Mouse (Mus musculus) kidney, adult 2 months (tissue): Measurements from ENCODE around the gene Snd1. TPM values are rescaled to one million over a fixed set of nuclear protein-coding genes. Genes with fewer than 3 reads are reported as not detected.

Experiments used
- DNase-seq: peaks from one replicate; pipeline ENCODE4 v3.0.0; 2021
- H3K27ac ChIP-seq: fragments of 200-500 bp; 2 replicates; pipeline ENCODE4 v1.5.1; 2012; ENCODE audit warnings: low read depth, low read length, control low read depth, inconsistent platforms; ENCODE audit not compliant: insufficient read depth
- H3K27me3 ChIP-seq: fragments of 200-500 bp; replicated peaks from 2 replicates; pipeline ENCODE4 v1.6.1; 2012; ENCODE audit warnings: mild to moderate bottlenecking, moderate library complexity, low read length, inconsistent platforms; ENCODE audit not compliant: control insufficient read depth, insufficient read depth
- H3K36me3 ChIP-seq: fragments of 200-500 bp; 2 replicates; pipeline ENCODE4 v1.6.1; 2012; ENCODE audit warnings: mild to moderate bottlenecking, moderate library complexity, low read length, inconsistent platforms; ENCODE audit not compliant: control insufficient read depth, insufficient read depth
- H3K4me1 ChIP-seq: fragments of 200-500 bp; 2 replicates; pipeline ENCODE4 v1.6.1; 2011; ENCODE audit warnings: low read length; ENCODE audit not compliant: control insufficient read depth, insufficient read depth
- H3K4me3 ChIP-seq: fragments of 200-500 bp; 2 replicates; pipeline ENCODE4 v1.5.1; 2011; ENCODE audit warnings: mild to moderate bottlenecking, low read depth, low read length, control low read depth; ENCODE audit not compliant: insufficient read depth
- CTCF ChIP-seq: fragments of 200-500 bp; conservative IDR thresholded peaks from 2 replicates; pipeline ENCODE4 v1.5.1; 2011; ENCODE audit warnings: low read depth, mild to moderate bottlenecking, control low read depth, low read length, moderate library complexity, mixed read lengths; ENCODE audit not compliant: insufficient read depth, insufficient read length
- POLR2A ChIP-seq: fragments of 200-500 bp; IDR thresholded peaks from one replicate; pipeline ENCODE4 v1.6.1; 2011; ENCODE audit warnings: low read depth, low read length, control low read depth
- WGBS: fragments of 180-500 bp; shearing (Covaris S2); methylation state at CpG from one replicate; pipeline ENCODE4 v1.1.7; 2018; 5-methylcytosine and 5-hydroxymethylcytosine counted together
- polyA plus RNA-seq: library from polyadenylated mRNA; depleted of rRNA; stranded (reverse); fragments of >200 nt; gene quantifications from 2 replicates; pipeline ENCODE4 v1.2.3, GENCODE M21; 2012

Gene Snd1
- polyA plus RNA-seq, 1 experiment = 41.0 TPM

DNA sequence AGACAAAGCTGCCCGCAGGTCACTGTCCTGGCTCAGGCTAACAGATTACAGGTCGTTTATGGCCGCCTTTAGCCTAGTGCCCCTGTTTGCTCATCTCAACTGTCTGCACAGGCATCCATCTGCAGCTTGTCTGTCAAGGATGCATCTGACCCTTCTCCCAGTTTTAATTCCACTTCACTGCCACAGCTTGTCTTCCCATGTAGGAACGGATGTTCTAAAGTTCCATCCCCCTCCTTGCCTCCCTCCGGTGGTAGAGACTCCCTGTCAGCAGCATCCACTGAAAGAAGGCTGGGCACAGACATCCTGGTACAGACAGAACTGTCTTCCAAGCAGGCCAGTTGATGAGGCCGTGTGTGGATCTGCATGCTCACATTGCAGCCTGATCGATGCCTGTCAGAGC lies 377.4 kb downstream of the Snd1 start:
- WGBS = 76% methylated on average over 7 of the region's 7 CpGs
- Histone ChIP-seq H3K4me1 (no peaks in the 10 kb centered on the region), H3K4me3 (no peak overlapping the region), H3K27ac (no peak overlapping the region), H3K27me3 (no peaks in the 10 kb centered on the region), H3K36me3 (no peaks in the 10 kb centered on the region)
- no peak for DNase-seq
- TF ChIP-seq CTCF (no peak), POLR2A (no peak)

DNA sequence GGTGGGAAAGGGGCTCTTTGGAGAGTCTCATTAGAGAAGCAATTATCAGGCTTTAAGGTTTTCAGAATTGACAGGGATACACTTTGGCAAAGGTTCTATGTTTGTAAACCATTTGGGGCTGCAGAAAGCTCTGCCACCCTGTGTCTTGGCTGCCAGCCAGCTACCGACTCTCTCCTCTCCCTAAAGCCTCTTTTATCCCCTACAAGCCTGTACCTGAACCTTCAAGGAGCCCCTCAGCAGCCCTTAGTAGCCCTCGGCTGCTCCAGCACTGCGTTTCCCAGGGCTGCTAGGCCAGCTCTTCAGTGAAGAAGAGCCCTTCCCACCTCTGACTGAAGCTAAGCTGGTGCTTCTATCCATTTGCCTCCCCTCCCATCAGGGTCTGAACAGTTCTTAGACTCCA lies 378.2 kb downstream of the Snd1 start:
- Histone ChIP-seq H3K4me1 (no peaks in the 10 kb centered on the region), H3K36me3 (no peaks in the 10 kb centered on the region), H3K27ac (no peak overlapping the region), H3K27me3 (no peaks in the 10 kb centered on the region), H3K4me3 (no peak overlapping the region)
- 70% methylated on average over 3 of the region's 3 CpGs for WGBS
- TF ChIP-seq POLR2A (no peak), CTCF (no peak)
- no peak for DNase-seq

DNA sequence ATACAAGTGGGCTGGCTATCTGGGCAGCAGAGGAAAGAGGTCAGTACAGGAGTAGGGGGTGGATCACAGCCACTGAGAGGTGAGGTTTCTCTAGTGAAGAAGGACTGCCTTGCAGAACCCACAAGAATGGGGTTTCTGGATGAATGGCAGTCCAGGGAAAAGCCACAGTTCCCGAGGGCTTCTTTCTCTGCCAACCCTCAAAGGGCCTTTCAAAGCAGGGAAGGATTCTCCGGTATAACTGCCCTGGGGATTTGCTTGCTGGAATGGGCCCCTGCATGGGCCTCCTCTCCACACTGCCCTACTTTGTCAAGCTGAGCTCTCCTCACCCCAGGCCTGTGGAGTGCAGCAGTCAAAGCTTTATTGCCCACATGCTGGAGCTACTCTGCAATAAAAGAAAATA lies 378.7 kb downstream of the Snd1 start:
- Histone ChIP-seq H3K36me3 (no peaks in the 10 kb centered on the region), H3K4me3 (no peak overlapping the region), H3K27me3 (no peaks in the 10 kb centered on the region), H3K27ac (no peak overlapping the region), H3K4me1 (no peaks in the 10 kb centered on the region)
- no peak for TF ChIP-seq CTCF
- no peak for TF ChIP-seq POLR2A
- no peak for DNase-seq
- 78% methylated on average over 2 of the region's 2 CpGs for WGBS

DNA sequence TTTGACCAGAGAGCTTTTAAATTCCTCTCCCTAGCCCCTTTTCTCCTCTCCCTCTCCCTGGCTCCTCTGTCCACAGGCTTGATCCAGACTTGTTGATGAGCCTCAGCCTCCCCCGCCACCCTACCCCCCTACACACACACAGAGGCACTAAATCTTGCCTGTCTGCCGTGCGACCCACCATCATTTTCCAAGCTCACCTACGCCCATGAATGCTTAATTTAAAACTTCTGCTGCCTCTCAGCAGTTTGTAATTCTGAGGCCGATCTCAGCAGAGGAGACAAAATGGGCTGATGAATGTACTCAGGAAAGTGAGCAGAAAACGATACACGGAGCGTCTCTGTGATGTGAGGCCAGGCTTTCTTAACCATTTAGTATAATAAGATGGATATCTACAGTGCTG lies 379.7 kb downstream of the Snd1 start:
- Histone ChIP-seq H3K27ac (no peak overlapping the region), H3K4me3 (no peak overlapping the region), H3K27me3 (no peaks in the 10 kb centered on the region), H3K36me3 (no peaks in the 10 kb centered on the region), H3K4me1 (no peaks in the 10 kb centered on the region)
- DNase-seq = no peak
- 72% methylated on average over 8 of the region's 8 CpGs for WGBS
- TF ChIP-seq POLR2A = no peak
- TF ChIP-seq CTCF = no peak

DNA sequence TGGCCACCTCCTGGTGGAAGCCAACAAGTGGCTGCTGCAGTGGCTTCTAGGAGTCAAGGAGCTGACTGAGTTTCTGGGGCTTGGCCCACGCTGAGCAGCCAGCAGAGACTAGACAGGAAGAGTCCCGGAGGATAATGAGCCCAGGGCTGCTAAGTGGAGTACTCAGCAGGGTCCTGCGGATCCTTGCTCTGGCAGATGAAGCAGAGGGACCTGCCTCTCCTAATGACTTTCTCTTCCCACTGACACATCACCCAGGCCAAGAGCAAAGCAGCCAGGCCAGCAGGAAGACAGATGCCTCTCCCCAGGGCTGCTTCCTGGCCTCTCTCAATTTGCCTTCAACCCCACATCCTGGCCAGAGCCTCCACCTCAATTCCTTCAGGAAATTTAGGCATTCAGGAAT lies 380.5 kb downstream of the Snd1 start:
- TF ChIP-seq CTCF (no peak), POLR2A (no peak)
- Histone ChIP-seq H3K4me1 (no peaks in the 10 kb centered on the region), H3K4me3 (no peak overlapping the region), H3K27ac (no peak overlapping the region), H3K27me3 (no peaks in the 10 kb centered on the region), H3K36me3 (no peaks in the 10 kb centered on the region)
- 55% methylated on average over 3 of the region's 3 CpGs for WGBS
- no peak for DNase-seq

DNA sequence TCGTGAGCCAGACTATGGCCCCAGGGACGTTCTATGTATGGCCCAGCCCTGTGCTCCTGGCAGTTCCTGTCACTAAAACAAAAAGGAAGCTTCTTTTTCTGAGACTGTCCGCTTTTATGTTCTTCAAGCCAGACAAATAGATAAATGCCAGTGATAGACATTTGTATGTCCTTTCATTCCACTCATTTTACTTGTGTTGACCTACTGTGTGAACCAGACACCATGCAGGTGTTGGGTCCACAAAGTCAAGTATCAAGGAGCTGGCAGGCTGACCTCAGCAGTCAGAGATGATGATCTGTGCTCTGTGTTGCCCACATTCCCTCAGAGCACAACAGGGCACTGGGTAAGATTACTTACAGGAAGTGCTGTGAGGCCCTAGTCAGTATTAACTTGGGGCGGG lies 381.9 kb downstream of the Snd1 start:
- Histone ChIP-seq H3K27ac (no peak overlapping the region), H3K4me1 (no peaks in the 10 kb centered on the region), H3K4me3 (no peak overlapping the region), H3K27me3 (no peaks in the 10 kb centered on the region), H3K36me3 (no peaks in the 10 kb centered on the region)
- DNase-seq = no peak
- no peak for TF ChIP-seq CTCF
- no peak for TF ChIP-seq POLR2A
- WGBS = 87% methylated on average over 4 of the region's 4 CpGs

DNA sequence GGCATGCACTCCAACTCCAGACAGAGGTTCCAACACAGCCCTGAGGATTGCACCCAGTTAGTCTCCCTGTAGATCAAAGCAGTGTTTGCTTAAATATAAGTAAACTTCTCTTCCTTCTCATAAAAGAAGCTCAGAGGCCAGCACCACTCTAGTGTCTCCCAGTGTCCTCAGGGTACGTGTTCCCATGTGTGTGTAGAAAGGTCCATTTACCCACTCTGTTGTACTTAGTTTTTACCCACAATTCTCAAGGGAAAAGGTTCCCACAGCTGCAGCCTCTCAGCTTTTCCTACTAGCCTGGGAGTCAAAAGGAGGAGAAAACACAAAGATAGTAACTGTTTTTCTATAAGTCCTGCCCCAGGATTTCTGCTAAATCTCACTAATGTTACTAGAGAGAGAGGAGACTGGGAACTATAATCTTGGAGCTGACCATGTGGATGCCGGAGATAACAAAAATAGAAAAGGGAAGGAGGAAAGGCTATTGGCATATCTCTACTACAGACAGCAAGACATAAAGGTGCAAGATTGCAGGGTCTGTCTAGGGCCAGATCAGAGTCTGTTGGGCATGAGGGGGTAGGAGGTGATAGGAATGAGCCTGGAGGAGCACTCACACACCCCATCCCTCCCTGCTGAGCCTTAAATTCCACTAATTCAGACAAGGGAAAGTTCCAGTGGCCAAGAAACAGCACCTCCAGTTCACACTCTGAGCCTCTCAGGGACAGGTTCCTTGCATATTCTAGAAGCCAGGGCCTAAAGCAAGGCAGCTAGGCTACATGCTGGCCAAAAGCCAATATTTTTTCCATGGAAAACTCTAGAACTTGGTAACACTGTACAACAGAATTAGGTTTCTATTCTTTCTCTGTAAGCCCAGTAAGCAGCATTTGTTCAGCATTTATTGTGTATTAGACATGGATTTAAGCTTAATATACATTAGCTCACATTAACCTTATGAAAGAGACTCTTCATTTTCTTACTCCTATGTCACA lies 382.6 kb downstream of the Snd1 start:
- WGBS = 75% methylated on average over 2 of the region's 2 CpGs
- H3K4me3 ChIP-seq = no peak overlapping the region
- no peaks in the 10 kb centered on the region for H3K27me3 ChIP-seq
- no peak for TF ChIP-seq POLR2A
- no peak for TF ChIP-seq CTCF
- H3K36me3 ChIP-seq = no peaks in the 10 kb centered on the region
- no peaks in the 10 kb centered on the region for H3K4me1 ChIP-seq
- no peak overlapping the region for H3K27ac ChIP-seq
- DNase-seq = no peak

DNA sequence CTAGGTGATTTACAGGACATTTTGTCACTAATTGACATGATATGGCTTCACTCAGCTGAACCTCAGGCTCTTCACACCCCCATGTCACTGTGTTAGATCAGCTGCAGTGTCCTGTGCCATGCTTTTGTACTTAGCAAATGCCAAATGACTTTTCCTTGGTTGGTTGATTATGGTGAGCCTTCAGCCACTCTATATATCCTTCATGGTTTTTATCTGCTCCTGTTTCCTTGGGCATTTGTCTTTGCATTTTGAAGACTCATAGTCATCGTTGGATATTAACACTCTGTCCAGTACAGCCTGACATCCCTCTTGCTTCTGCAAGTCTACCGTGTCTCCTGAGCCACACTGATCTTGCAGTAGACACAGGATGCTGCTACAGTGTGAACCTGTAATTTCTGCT lies 384.2 kb downstream of the Snd1 start:
- no peak overlapping the region for H3K4me3 ChIP-seq
- WGBS = 85% methylated on average over 2 of the region's 2 CpGs
- H3K27me3 ChIP-seq = no peaks in the 10 kb centered on the region
- TF ChIP-seq POLR2A (no peak), CTCF (no peak)
- H3K36me3 ChIP-seq = no peaks in the 10 kb centered on the region
- H3K27ac ChIP-seq = no peak overlapping the region
- DNase-seq = no peak
- H3K4me1 ChIP-seq = no peaks in the 10 kb centered on the region
